Mouse (Mus musculus): ENCODE results near the gene Gkap1.

Gene Gkap1

DNA sequence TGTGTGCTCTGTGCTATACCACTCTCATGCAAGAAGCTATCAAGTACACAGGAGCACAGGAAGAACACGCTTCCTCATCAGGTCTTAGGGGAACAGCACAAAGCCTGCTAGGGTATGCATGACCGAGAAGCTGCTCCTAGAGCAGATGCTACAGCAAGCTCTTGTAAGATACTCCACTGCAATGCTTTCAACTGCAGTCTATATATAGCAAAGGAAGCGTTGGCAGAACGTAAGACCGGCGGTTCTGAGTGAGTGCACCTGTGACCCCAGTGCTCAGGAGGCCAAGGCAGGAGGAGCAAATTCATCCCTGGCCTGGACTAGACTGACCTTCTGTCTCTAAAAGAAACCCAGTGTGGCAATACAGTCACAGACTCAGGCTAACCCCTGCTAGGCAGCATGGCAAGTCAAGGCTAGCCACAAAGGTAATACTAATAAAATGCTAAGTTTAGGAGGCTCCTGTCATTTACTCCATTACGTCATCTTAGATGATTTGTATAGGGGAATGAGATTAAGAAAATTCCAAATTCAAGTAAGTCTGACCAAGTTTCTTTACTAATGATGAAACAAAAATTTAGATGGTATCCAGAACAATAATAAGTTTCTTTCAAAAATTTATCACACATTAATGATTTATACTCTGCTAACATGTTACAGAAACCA is 77.4 kb downstream of the Gkap1 start:
- DNase-seq = no peak

DNA sequence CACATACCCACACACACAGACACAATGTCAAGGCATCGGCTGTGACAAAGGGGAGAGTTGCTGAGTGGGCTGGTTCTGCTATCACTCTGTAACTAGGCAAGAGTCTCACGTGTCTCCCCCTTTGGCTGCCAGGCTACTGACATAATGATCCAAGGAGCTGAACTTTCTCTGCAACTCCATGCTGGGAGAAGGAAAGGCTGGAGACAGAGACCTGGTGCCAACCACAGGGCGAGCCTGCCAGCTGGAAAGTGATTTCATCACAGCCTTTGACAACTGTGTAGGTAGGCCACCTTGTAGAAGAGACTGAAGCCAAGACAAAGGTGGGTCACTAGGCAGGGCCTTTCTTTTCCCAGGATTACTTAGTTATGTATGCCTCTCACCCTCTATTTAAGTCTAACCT is 78.3 kb downstream of the Gkap1 start:
- no peak for DNase-seq

DNA sequence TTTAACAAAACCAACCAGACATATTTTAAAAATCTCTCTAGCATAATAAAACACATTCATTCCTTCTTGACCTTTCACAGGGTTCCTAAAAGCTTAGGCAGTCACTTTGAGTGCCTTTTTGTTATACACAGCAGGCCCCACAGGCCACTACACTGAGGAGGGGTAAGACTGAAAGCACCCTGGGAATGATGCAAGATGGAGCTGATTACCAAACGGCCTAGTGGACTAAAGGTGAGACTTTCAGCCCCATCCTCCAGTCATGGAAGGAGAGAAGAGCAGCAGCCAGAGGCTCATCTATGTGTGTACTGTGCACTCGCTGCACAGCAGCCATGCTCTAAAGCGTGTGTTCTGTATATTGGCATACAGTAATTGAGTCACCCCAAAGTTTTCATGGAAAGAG is 80.6 kb downstream of the Gkap1 start:
- no peak for DNase-seq

DNA sequence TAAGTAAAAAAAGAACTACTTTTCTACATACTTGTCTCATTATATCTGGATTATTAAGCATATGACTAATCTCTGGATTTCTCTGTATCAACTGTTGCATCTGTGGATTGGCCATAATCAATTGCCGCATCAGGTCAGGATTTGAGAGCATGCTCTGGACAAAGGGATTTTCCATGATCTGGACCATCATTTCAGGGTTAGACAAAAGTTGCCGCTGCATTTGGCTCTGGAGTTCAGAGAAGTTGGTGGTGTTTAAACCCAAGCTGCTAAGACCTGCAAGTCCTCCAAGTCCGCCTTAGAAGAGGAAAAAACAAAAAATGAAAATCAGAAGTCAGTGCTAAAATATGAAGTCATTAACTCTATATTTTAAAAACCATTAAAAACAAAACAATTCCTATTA is 82.3 kb downstream of the Gkap1 start:
- DNase-seq = no peak

DNA sequence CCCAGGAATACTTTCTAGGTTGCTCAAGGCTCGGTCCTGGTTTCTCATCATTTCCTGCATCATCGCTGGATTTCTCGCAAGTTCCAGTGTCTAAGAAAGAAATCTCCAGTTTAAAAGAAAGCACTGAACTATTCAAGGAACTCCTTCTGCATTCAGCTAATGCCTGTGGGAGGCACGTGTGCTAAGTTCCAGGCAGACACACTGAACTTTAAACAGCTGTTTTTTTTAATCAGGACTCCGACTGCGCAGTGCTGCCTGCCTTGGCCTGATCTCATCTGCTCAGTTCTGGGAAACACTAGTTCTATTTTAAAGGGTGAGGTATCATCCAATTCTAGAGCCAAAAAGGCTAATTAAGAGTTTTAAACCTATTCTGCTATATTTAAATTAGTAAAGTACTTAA is 83.4 kb downstream of the Gkap1 start:
- no peak for DNase-seq

DNA sequence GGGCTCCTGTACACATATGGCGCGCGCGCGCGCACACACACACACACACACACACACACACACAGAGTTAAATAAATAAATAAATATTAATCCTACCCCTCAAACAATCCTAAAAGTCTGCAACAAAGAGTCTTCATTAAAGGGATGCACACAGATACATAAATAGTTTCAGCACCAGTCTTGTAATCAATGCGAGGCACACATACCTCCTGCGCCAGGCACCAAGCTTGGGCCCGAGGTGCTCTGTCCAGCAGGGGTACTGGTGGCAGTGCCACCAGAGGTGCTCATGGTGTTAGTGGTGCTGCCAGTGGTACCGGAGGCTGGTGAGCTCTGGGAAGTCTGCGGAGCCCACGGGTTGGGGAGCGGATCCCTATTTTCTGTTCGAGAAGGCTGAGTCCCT is 84.0 kb downstream of the Gkap1 start:
- DNase-seq = no peak

DNA sequence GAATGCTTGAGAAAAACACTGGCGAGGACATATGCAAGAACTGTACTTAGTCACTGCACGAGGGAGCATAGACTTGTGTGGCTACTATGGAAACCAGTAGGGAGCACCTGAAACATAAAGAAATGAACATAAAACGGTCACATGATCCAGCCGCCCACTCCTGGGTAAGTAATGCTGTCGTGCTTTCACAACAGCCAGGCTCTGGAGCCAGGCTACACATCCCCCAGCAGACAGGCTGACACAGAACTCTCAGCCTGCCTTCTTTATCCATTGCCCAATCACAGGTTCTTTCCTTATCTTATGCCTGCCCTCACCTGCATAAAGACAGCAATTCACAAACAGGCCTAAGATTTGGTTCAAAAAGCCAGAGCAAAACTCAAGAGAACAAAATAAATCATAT is 86.0 kb downstream of the Gkap1 start:
- no peak for DNase-seq

DNA sequence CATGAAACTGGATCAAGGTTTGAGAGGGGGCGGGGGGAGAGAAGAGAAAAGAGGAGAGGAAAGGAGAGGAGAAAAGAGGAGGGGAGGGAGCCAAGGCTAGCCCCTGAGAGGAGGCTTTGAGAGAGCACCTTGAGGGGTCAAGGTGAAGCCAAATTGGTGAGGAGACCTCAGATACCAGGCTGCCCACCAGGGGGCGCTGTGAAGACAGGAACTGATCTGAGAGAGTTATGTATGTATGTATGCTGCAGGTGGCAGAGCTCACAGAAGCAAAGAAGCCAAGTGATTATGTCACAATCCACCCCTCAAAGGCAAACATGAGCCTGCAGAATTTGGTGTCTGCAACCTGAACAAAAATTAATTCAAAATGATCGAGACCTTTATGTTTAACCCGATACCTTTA is 87.1 kb downstream of the Gkap1 start:
- DNase-seq = peak; percentile 89 to 92

DNA sequence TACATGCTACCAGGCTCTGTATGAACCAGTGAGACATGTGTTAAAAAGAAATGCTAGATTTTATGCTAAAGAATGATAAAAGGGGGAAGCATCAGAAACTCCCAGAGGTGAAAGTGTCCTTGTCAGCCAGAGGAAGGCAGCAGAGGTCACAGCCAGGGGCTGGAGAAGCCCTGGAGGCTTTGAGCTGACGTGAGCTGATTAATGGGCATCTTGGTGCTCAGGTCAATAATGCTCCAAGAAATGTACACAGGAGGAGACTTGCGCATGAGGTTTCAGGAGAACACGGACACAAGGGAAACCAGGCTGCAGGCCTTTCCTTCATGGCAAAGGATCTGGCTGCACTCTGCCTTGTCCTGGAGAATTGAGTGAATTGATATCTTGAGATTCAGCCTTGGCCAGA is 87.7 kb downstream of the Gkap1 start:
- DNase-seq = no peak

DNA sequence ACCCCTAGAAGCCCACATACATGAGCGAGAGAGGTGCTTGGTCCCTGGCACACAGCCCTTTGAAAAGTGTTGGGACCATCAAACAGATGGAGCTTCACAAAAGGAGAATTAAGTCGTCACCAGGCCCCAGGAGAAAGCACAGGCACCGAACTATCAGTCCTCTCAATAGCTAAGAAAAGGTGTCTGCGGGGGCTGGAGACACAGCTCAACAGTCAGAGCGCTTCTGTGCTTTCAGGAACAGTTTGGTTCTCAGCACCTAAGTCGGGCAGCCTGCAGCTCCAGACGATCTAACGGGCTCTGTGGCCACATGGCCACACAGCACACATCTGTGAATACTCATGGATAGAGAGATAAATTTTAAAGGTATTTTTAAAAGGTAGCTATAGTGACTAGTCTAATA is 89.2 kb downstream of the Gkap1 start:
- DNase-seq = no peak

DNA sequence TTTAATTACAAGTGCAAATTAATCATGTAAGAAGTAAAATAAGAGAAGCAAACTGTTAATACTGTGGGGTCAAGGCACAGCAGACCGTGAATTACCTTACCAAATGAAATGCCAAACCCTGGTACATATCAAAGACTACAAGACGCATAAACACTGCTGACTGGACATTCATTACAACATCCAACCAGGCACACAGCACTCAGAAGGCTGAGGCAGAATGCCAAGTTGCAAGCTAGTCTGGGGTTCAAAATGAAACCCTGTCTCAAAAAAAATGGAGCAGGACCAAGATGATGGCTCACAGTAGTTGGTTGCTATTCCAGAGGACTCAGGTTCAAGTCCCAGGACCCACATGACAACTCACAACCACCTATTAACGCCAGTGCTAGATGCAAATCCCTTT is 91.4 kb downstream of the Gkap1 start:
- no peak for DNase-seq
